Mouse (Mus musculus) erythroblast, embryonic 14.5 days (primary cell): ENCODE data around the gene Slc35g2. TPM values are rescaled to one million over a fixed set of nuclear protein-coding genes. Genes with fewer than 3 reads are reported as not detected.

Source experiments
- H3K27me3 ChIP-seq: 2 replicates; pipeline ENCODE4 v1.6.1; 2012; ENCODE audit warnings: inconsistent platforms; ENCODE audit not compliant: control insufficient read depth
- H3K36me3 ChIP-seq: 2 replicates; pipeline ENCODE4 v1.6.1; 2012; ENCODE audit warnings: mild to moderate bottlenecking, inconsistent platforms; ENCODE audit not compliant: control insufficient read depth
- H3K4me1 ChIP-seq: 2 replicates; pipeline ENCODE4 v1.6.1; 2012; ENCODE audit warnings: inconsistent platforms; ENCODE audit not compliant: control insufficient read depth
- H3K4me3 ChIP-seq: replicated peaks from 2 replicates; pipeline ENCODE3; 2012; ENCODE audit warnings: moderate library complexity, mild to moderate bottlenecking, inconsistent platforms
- H3K9me3 ChIP-seq: 2 replicates; pipeline ENCODE4 v1.6.1; 2012; ENCODE audit warnings: low read length, inconsistent platforms, mixed read lengths; ENCODE audit not compliant: control insufficient read depth
- GATA1 ChIP-seq: IDR thresholded peaks from 2 replicates; pipeline ENCODE4 v1.6.1; 2012; ENCODE audit warnings: low read length, inconsistent platforms, mixed read lengths
- TAL1 ChIP-seq: IDR thresholded peaks from 3 replicates; pipeline ENCODE4 v1.6.1; 2012; ENCODE audit warnings: low read length, inconsistent platforms, mixed read lengths
- polyA plus RNA-seq: library from polyadenylated mRNA; stranded (reverse); fragments of >175 nt; gene quantifications from 2 replicates; pipeline ENCODE4 v1.2.3, GENCODE M21; 2012

Slc35g2 gene
- polyA plus RNA-seq, 1 experiment: not detected

- TF ChIP-seq TAL1 (no peak), GATA1 (no peak)
- H3K27me3 ChIP-seq: no peaks in the 10 kb centered on the region
- H3K36me3 ChIP-seq: no peaks in the 10 kb centered on the region
- no peak overlapping the region for H3K4me3 ChIP-seq
- H3K4me1 ChIP-seq: peaks cover 2% of the 10 kb centered on the region; the same call in 1 of the 2 replicates
- H3K9me3 ChIP-seq: no peaks in the 10 kb centered on the region
These were observed 25.4 kb upstream of the Slc35g2 start for GRCm38 (mm10) chr9:100596317-100596716.

DNA sequence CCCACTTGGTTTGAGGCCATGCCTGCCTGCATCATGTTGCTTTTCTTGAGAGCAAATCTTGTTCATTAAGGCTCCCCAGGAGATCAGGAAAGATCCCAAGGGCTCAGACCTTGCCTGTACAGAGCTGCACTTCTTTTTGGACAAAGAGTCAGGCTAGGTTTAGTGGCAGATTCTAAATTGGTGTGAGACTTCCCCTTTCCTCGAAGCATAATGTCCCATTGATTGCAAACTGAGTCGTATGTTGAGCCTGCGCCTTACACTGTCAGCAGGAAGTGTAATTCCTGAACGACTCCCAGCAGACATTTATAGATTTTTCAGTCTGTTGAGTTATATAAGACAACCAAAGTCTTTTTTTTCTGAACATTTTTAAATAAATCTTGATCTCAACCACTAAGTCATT, 19.6 kb upstream of the Slc35g2 start:
- Histone ChIP-seq H3K27me3 (no peaks in the 10 kb centered on the region), H3K4me3 (no peak overlapping the region), H3K4me1 (no peaks in the 10 kb centered on the region), H3K9me3 (no peaks in the 10 kb centered on the region), H3K36me3 (no peaks in the 10 kb centered on the region)
- no peak for TF ChIP-seq TAL1
- TF ChIP-seq GATA1: no peak

- no peaks in the 10 kb centered on the region for H3K27me3 ChIP-seq
- H3K9me3 ChIP-seq: no peaks in the 10 kb centered on the region
- no peak overlapping the region for H3K4me3 ChIP-seq
- TF ChIP-seq TAL1: no peak
- TF ChIP-seq GATA1: no peak
- no peaks in the 10 kb centered on the region for H3K36me3 ChIP-seq
- H3K4me1 ChIP-seq: peaks cover 4% of the 10 kb centered on the region
These were observed 13.1 kb upstream of the Slc35g2 start for GRCm38 (mm10) chr9:100584031-100584430.

DNA sequence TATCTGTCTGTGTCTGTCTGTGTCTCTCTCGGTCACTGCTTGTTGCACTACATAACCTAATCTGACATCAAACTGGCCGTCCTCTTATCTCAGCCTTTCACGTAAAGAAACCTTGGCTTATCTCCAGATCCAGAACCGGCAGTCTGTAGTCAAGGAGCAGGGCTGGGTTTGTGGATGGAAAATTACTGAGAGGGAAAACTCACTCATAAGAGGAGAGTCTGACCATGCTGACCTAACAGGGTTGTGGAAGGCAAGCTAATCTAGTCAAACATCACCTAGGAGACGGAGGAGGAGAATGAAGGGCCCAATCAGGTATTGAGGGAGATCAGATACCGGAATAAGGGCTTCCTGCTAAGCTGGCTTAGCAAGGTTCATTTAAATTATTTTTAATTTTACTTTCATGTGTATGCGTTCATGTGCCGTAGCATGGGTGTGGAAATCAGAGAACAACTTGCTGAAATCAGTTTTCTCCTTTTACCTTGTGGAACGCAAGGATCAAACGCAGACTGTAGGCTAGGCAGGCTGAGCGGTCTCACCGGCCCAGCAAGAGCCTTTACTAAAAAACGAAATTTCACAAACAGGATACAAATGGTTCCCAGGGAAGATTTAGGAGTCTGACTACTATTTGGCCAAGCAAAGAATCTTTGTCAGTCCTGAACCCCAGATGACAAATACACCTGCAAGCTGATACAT, 12.1 kb upstream of the Slc35g2 start:
- no peak overlapping the region for H3K4me3 ChIP-seq
- no peaks in the 10 kb centered on the region for H3K36me3 ChIP-seq
- TF ChIP-seq TAL1: no peak
- TF ChIP-seq GATA1: no peak
- H3K4me1 ChIP-seq: peaks cover 4% of the 10 kb centered on the region
- no peaks in the 10 kb centered on the region for H3K9me3 ChIP-seq
- no peaks in the 10 kb centered on the region for H3K27me3 ChIP-seq

GRCm38 (mm10) chr9:100581543-100582492, 10.9 kb upstream of the Slc35g2 start:
- TF ChIP-seq GATA1: no peak
- no peak for TF ChIP-seq TAL1
- Histone ChIP-seq H3K36me3 (no peaks in the 10 kb centered on the region), H3K4me3 (no peak overlapping the region), H3K9me3 (no peaks in the 10 kb centered on the region), H3K4me1 (peaks cover 8% of the 10 kb centered on the region), H3K27me3 (no peaks in the 10 kb centered on the region)

GRCm38 (mm10) chr9:100580196-100580740, 9.4 kb upstream of the Slc35g2 start:
- TF ChIP-seq TAL1: no peak
- no peak for TF ChIP-seq GATA1
- Histone ChIP-seq H3K4me1 (peaks cover 8% of the 10 kb centered on the region), H3K4me3 (no peak overlapping the region), H3K9me3 (no peaks in the 10 kb centered on the region), H3K36me3 (no peaks in the 10 kb centered on the region), H3K27me3 (no peaks in the 10 kb centered on the region)

GRCm38 (mm10) chr9:100573942-100574341, 3.1 kb upstream of the Slc35g2 start:
- H3K27me3 ChIP-seq: peaks cover 35% of the 10 kb centered on the region
- no peak for TF ChIP-seq GATA1
- no peak for TF ChIP-seq TAL1
- peaks cover 3% of the 10 kb centered on the region for H3K4me1 ChIP-seq
- no peak overlapping the region for H3K4me3 ChIP-seq
- H3K9me3 ChIP-seq: no peaks in the 10 kb centered on the region; the same call in 1 of the 2 replicates
- no peaks in the 10 kb centered on the region for H3K36me3 ChIP-seq

- Histone ChIP-seq H3K9me3 (no peaks in the 10 kb centered on the region; the same call in 1 of the 2 replicates), H3K4me1 (peaks cover 3% of the 10 kb centered on the region), H3K4me3 (no peak overlapping the region), H3K27me3 (peaks cover 42% of the 10 kb centered on the region), H3K36me3 (no peaks in the 10 kb centered on the region)
- TF ChIP-seq GATA1: no peak
- no peak for TF ChIP-seq TAL1
These were observed 2.4 kb upstream of the Slc35g2 start for GRCm38 (mm10) chr9:100573300-100573699.

GRCm38 (mm10) chr9:100571511-100571910, 621 bp upstream of the Slc35g2 start:
- H3K4me1 ChIP-seq: no peaks in the 10 kb centered on the region; the same call in none of the 2 replicates
- no peak overlapping the region for H3K4me3 ChIP-seq
- H3K9me3 ChIP-seq: no peaks in the 10 kb centered on the region; the same call in 1 of the 2 replicates
- H3K36me3 ChIP-seq: no peaks in the 10 kb centered on the region
- peaks cover 45% of the 10 kb centered on the region for H3K27me3 ChIP-seq
- TF ChIP-seq TAL1 (no peak), GATA1 (no peak)
